Mouse (Mus musculus) MEL (cell line): Measurements from ENCODE around the gene Sgca.

Source experiments
- CTCF ChIP-seq, 3 experiments: IDR thresholded peaks in 2 of 3; conservative IDR thresholded peaks in 1 of 3; 2 replicates each; pipeline ENCODE4 v1.5.1; 2011 to 2012; ENCODE audit warnings: low read length in 3 of 3, low read depth in 2 of 3, mild to moderate bottlenecking in 2 of 3, improper control_type of control experiment in 1 of 3, inconsistent platforms in 1 of 3, mixed read lengths in 1 of 3, moderate library complexity in 1 of 3; ENCODE audit not compliant: control insufficient read depth in 1 of 3, insufficient read depth in 1 of 3, poor library complexity in 1 of 3, severe bottlenecking in 1 of 3
- EP300 ChIP-seq, 2 experiments: IDR thresholded peaks; 2 replicates each; pipeline ENCODE4 v1.6.1; 2011; ENCODE audit warnings: improper control_type of control experiment in 2 of 2, low read length in 2 of 2, low read depth in 1 of 2, mild to moderate bottlenecking in 1 of 2
- JUND ChIP-seq: IDR thresholded peaks from 2 replicates; pipeline ENCODE4 v1.6.1; 2011; ENCODE audit warnings: low read depth, mild to moderate bottlenecking, improper control_type of control experiment, low read length
- MAZ ChIP-seq: IDR thresholded peaks from 2 replicates; pipeline ENCODE4 v1.6.1; 2012; ENCODE audit warnings: low read depth, mild to moderate bottlenecking, inconsistent platforms, low read length, improper control_type of control experiment
- POLR2A ChIP-seq, 2 experiments: IDR thresholded peaks; 2 replicates each; pipeline ENCODE4 v1.6.1; 2011 to 2012; ENCODE audit warnings: low read length in 2 of 2, mild to moderate bottlenecking in 2 of 2, control low read depth in 1 of 2, improper control_type of control experiment in 1 of 2, low read depth in 1 of 2, moderate library complexity in 1 of 2; ENCODE audit not compliant: control insufficient read depth in 1 of 2, insufficient read depth in 1 of 2, poor library complexity in 1 of 2
- TBP ChIP-seq: IDR thresholded peaks from 2 replicates; pipeline ENCODE4 v1.8.0; 2011; ENCODE audit warnings: low read depth, low read length, improper control_type of control experiment
- USF1 ChIP-seq: IDR thresholded peaks from 2 replicates; pipeline ENCODE4 v1.6.1; 2014; ENCODE audit warnings: low read depth, mild to moderate bottlenecking, inconsistent platforms, low read length, improper control_type of control experiment, moderate library complexity
- ZC3H11A ChIP-seq: IDR thresholded peaks from 2 replicates; pipeline ENCODE4 v1.6.1; 2012; ENCODE audit warnings: low read depth, mild to moderate bottlenecking, inconsistent platforms, low read length, improper control_type of control experiment
- ZMIZ1 ChIP-seq: IDR thresholded peaks from 2 replicates; pipeline ENCODE4 v1.6.1; 2012; ENCODE audit warnings: low read depth, mild to moderate bottlenecking, inconsistent platforms, low read length, improper control_type of control experiment, moderate library complexity
- ZNF384 ChIP-seq: IDR thresholded peaks from 2 replicates; pipeline ENCODE4 v1.6.1; 2012; ENCODE audit warnings: low read depth, mild to moderate bottlenecking, inconsistent platforms, low read length, improper control_type of control experiment

DNA sequence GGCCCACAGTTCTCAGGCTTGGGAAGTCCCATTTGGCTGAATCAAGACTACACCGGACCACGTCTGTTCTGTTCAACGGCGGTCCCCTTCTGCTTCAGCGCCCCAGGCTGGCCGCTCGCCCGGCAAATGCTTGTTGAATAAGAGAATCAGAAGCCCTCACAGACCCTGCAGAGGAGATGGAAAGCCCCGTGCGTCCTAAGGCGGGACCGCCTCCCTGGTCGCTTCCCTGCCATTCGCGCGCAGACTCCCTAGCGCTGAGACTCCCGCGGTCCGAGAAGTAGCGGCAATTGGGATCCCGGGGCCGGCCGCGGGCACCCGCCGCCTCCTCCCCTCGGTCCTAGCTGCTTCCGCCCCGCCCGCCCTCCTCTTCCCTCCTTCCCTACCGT, 33.5 kb upstream of the Sgca start, which contains the start of gene Samd14:
- TF ChIP-seq EP300 (IDR thresholded peaks at IDR 0.05; ENCODE audit: low read depth in 1 of 2, low read length in 2 of 2) (peak in 1 of 2 experiments; percentile 3; a peak in 1 of 4 replicates), TBP (peak; percentile 2; the same call in 1 of the 2 replicates), POLR2A (IDR thresholded peaks at IDR 0.05; ENCODE audit: control insufficient read depth in 1 of 2, insufficient read depth in 1 of 2, low read depth in 1 of 2, low read length in 2 of 2, poor library complexity in 1 of 2) (peak; percentile 19 to 47; a peak in 1 of 4 replicates), MAZ (peak; percentile 24; the same call in 1 of the 2 replicates), ZMIZ1 (no peak; the same call in 1 of the 2 replicates), CTCF (IDR thresholded peaks at IDR 0.05 in 2 of 3, conservative IDR thresholded peaks at IDR 0.05 in 1 of 3; ENCODE audit: control insufficient read depth in 1 of 3, insufficient read depth in 1 of 3, low read depth in 2 of 3, low read length in 3 of 3, poor library complexity in 1 of 3, severe bottlenecking in 1 of 3) (no peak), USF1 (no peak), ZNF384 (no peak), ZC3H11A (no peak), JUND (no peak)
